13 mouse cellular contexts compared by ENCODE assay signal in genomic region chr4:62730861-62731260, GRCm38 (mm10).
"Had no signal": no experiment of that assay in that cellular context is flagged by ENCODE, and none has a peak within 500 bp of the region (broad histone marks: within the 10 kb centered on the region; RNA-seq: fewer than 3 reads in every experiment).

No protein-coding gene starts in this region.

- H3K36me3 ChIP-seq: limb, embryonic 12.5 days; midbrain, embryonic 12.5 days; neural tube, embryonic 13.5 days had no signal

- H3K27ac ChIP-seq: liver, embryonic 14.5 days; midbrain, embryonic 12.5 days; neural tube, embryonic 13.5 days had no signal

- H3K9me3 ChIP-seq: limb, embryonic 12.5 days; midbrain, embryonic 12.5 days; neural tube, embryonic 13.5 days had no signal

- H3K4me2 ChIP-seq: limb, embryonic 12.5 days; midbrain, embryonic 12.5 days; neural tube, embryonic 13.5 days had no signal

- H3K9ac ChIP-seq: limb, embryonic 12.5 days; liver, embryonic 14.5 days; midbrain, embryonic 12.5 days; neural tube, embryonic 13.5 days had no signal

- H3K4me3 ChIP-seq: limb, embryonic 12.5 days; midbrain, embryonic 12.5 days; neural tube, embryonic 13.5 days had no signal

- ATAC-seq: midbrain, embryonic 16.5 days had no signal

- H3K27me3 ChIP-seq: limb, embryonic 12.5 days; midbrain, embryonic 12.5 days; neural tube, embryonic 13.5 days had no signal

- DNase-seq: kidney, adult 8-10 months; kidney, postnatal 25 days; layer of hippocampus, adult 9-11 months; layer of hippocampus, postnatal 36 days; lung, adult 18-20 months; retina, postnatal 1 day; thymus, adult 2 months; thymus, postnatal 25 days had no signal
